Mouse (Mus musculus) kidney, postnatal 0 days (tissue): ENCODE measurements around the gene Eif2a. TPM values are rescaled to one million over a fixed set of nuclear protein-coding genes. Genes with fewer than 3 reads are reported as not detected.

Experiments used
- ATAC-seq: fragments of 200-750 bp; cut with Nextera tagmentation; replicated peaks from 2 replicates; pipeline ENCODE4 v1.8.0; 2017; ENCODE audit warnings: low read depth, moderate number of reproducible peaks, moderate TSS enrichment, moderate library complexity; ENCODE audit not compliant: low FRiP score
- DNase-seq: peaks from one replicate; pipeline ENCODE4 v3.0.0-alpha.2; 2016; ENCODE audit warnings: low spot score
- H3K27ac ChIP-seq: fragments of 300-500 bp; sonication (generic); 2 replicates; pipeline ENCODE4 v1.5.1; 2014; ENCODE audit warnings: mild to moderate bottlenecking
- H3K27me3 ChIP-seq: fragments of 300-500 bp; sonication (generic); 2 replicates; pipeline ENCODE4 v1.6.1; 2014; ENCODE audit warnings: low read length, mixed read lengths; ENCODE audit not compliant: insufficient read depth
- H3K36me3 ChIP-seq: fragments of 300-500 bp; sonication (generic); 2 replicates; pipeline ENCODE4 v1.6.1; 2014; ENCODE audit warnings: low read length, mixed read lengths; ENCODE audit not compliant: insufficient read depth
- H3K4me1 ChIP-seq: fragments of 300-500 bp; sonication (generic); replicated peaks from 2 replicates; pipeline ENCODE4 v1.6.1; 2014; ENCODE audit warnings: antibody characterized with exemption, low read length, mixed read lengths; ENCODE audit not compliant: insufficient read depth
- H3K4me2 ChIP-seq: fragments of 300-500 bp; sonication (generic); 2 replicates; pipeline ENCODE4 v1.6.1; 2014; ENCODE audit warnings: mild to moderate bottlenecking, low read length, moderate library complexity, mixed read lengths
- H3K4me3 ChIP-seq: fragments of 300-500 bp; sonication (generic); replicated peaks from 2 replicates; pipeline ENCODE4 v1.5.1; 2014; ENCODE audit warnings: low read depth, low read length
- H3K9ac ChIP-seq: fragments of 300-500 bp; sonication (generic); 2 replicates; pipeline ENCODE4 v1.6.1; 2014; ENCODE audit warnings: low read depth, low read length
- H3K9me3 ChIP-seq: fragments of 300-500 bp; sonication (generic); replicated peaks from 2 replicates; pipeline ENCODE4 v1.6.1; 2016; ENCODE audit warnings: low read length, inconsistent platforms, mixed read lengths
- CTCF ChIP-seq: IDR thresholded peaks from 2 replicates; pipeline ENCODE4 v1.5.1; 2016; ENCODE audit warnings: antibody characterized with exemption, low read depth, mild to moderate bottlenecking, moderate library complexity
- WGBS: fragments of 180-500 bp; shearing (Covaris S2); extraction: QIAGEN DNeasy Blood & Tissue Kit; methylation state at CpG from one replicate; pipeline ENCODE4 v1.1.7; 2014; 5-methylcytosine and 5-hydroxymethylcytosine counted together
- polyA plus RNA-seq: library from polyadenylated mRNA; unstranded; fragments of >200 nt; fragmentation: Nextera tagmentation; extraction: Ambion mirVana; gene quantifications from 2 replicates; pipeline ENCODE4 v1.2.1, GENCODE M21; 2015

The Eif2a gene
- polyA plus RNA-seq, 1 experiment from 2014 or later: 55.8 TPM

- TF ChIP-seq CTCF: no peak
- DNase-seq (no peak), ATAC-seq (no peak)
- no peak overlapping the region for H3K9ac ChIP-seq
- H3K9me3 ChIP-seq: no peaks in the 10 kb centered on the region
- H3K27ac ChIP-seq: no peak overlapping the region
- WGBS: 93% methylated on average over 4 of the region's 4 CpGs
- H3K4me2 ChIP-seq: no peak overlapping the region
- H3K4me1 ChIP-seq: no peaks in the 10 kb centered on the region
- no peaks in the 10 kb centered on the region for H3K27me3 ChIP-seq
- no peak overlapping the region for H3K4me3 ChIP-seq
- no peaks in the 10 kb centered on the region for H3K36me3 ChIP-seq
Measured at GRCm38 (mm10) chr3:58493621-58494020, 32.0 kb upstream of the Eif2a start.

DNA sequence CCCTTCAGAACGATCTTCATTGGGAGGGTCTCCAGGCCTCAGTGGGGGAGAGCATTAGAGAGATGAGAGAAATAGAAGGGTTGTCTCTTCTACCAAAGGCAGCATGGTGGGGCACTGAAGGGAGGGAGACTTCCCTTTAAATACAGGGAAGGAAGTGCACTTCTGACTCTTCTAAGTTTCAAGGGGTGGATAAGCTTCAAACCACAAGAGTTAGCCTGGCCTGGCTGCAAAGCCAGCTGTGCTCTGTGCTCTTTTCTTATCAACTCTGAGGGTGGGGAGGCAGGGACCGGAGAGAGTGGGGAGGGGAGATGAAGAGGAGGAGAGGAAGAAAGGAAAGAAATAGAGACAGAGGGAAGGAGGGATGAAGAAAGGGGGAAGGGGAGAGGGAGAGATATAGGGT, 23.7 kb upstream of the Eif2a start:
- TF ChIP-seq CTCF: no peak
- Histone ChIP-seq H3K27ac (no peak overlapping the region), H3K9me3 (no peaks in the 10 kb centered on the region), H3K4me1 (no peaks in the 10 kb centered on the region), H3K9ac (no peak overlapping the region), H3K27me3 (no peaks in the 10 kb centered on the region), H3K4me2 (no peak overlapping the region), H3K4me3 (no peak overlapping the region), H3K36me3 (no peaks in the 10 kb centered on the region)
- ATAC-seq: no peak
- WGBS: 69% methylated on average over 2 of the region's 2 CpGs
- DNase-seq: no peak

DNA sequence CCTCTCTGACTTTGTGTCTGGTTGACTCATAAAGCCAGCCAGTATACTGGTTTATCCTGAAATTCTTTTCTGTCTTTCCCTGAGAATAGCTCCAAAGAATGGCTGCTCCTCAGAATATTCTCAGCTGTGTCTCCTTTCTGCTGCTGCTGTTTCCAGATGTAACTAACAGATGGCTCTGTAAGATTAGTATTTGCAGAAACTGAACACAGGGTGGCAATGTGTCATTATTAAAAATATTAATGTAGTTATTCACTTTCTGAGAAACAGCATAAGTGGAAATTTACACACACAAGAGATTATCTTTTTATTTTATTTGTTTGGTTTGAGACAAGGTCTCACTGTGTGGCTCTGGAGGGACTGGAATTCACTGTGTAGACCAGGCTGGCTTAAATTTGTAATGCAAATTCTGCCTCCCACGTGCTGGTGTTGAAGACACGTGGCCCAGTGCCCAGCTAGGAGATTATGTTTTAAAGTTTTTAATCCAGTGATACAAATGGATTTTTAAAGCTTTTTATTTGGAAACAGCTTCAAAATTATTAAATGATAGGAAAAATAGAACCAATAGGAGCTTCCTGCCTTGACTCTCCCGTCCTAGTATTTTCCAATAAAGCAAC, 21.8 kb upstream of the Eif2a start:
- Histone ChIP-seq H3K4me2 (no peak overlapping the region), H3K9me3 (no peaks in the 10 kb centered on the region), H3K27ac (no peak overlapping the region), H3K4me3 (no peak overlapping the region), H3K36me3 (no peaks in the 10 kb centered on the region), H3K9ac (no peak overlapping the region), H3K27me3 (no peaks in the 10 kb centered on the region), H3K4me1 (no peaks in the 10 kb centered on the region)
- peak; percentile 22; the same call in 1 of the 2 replicates for TF ChIP-seq CTCF
- WGBS: 60% methylated on average over 3 of the region's 3 CpGs
- no peak for ATAC-seq
- DNase-seq: no peak

- no peak overlapping the region for H3K27ac ChIP-seq
- no peaks in the 10 kb centered on the region for H3K9me3 ChIP-seq
- DNase-seq: no peak
- no peak for ATAC-seq
- H3K36me3 ChIP-seq: no peaks in the 10 kb centered on the region
- H3K4me1 ChIP-seq: no peaks in the 10 kb centered on the region
- no peak overlapping the region for H3K9ac ChIP-seq
- H3K27me3 ChIP-seq: no peaks in the 10 kb centered on the region
- H3K4me2 ChIP-seq: no peak overlapping the region
- no peak overlapping the region for H3K4me3 ChIP-seq
- no peak for TF ChIP-seq CTCF
Measured at GRCm38 (mm10) chr3:58504676-58505075, 20.9 kb upstream of the Eif2a start.

GRCm38 (mm10) chr3:58508020-58508750, 17.4 kb upstream of the Eif2a start:
- no peaks in the 10 kb centered on the region for H3K36me3 ChIP-seq
- DNase-seq (no peak), ATAC-seq (no peak)
- no peak for TF ChIP-seq CTCF
- no peak overlapping the region for H3K27ac ChIP-seq
- no peaks in the 10 kb centered on the region for H3K4me1 ChIP-seq
- no peaks in the 10 kb centered on the region for H3K27me3 ChIP-seq
- no peaks in the 10 kb centered on the region for H3K9me3 ChIP-seq
- no peak overlapping the region for H3K4me3 ChIP-seq
- WGBS: 92% methylated on average over 7 of the region's 7 CpGs
- no peak overlapping the region for H3K9ac ChIP-seq
- no peak overlapping the region for H3K4me2 ChIP-seq

DNA sequence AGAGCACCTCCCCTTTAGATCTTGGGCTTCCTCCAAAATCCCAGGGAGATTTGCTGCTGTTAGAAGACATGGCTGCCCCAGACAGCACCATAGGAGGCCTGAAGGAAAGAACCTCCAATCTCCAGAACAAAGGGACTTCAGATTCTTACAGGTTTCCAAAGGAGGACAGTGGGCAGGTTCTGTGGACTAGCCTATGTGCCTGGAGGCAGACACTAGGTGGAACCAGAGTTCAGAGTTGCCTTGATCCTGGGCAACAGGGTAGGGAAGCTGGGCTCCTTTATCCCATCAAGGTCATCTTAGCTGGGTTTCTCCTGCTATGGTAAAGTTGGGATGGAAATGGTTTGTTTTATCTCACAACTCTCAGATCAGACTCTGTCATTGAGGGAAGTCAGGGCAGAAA, 14.0 kb upstream of the Eif2a start:
- no peak overlapping the region for H3K4me2 ChIP-seq
- no peaks in the 10 kb centered on the region for H3K9me3 ChIP-seq
- H3K9ac ChIP-seq: no peak overlapping the region
- TF ChIP-seq CTCF: peak; percentile 46
- no peaks in the 10 kb centered on the region for H3K27me3 ChIP-seq
- H3K27ac ChIP-seq: no peak overlapping the region
- ATAC-seq (no peak), DNase-seq (no peak)
- H3K36me3 ChIP-seq: no peaks in the 10 kb centered on the region
- no peaks in the 10 kb centered on the region for H3K4me1 ChIP-seq
- H3K4me3 ChIP-seq: no peak overlapping the region
